Mouse (Mus musculus) heart, embryonic 15.5 days (tissue): Measurements from ENCODE around the gene Dnajc6. TPM values are rescaled to one million over a fixed set of nuclear protein-coding genes. Genes with fewer than 3 reads are reported as not detected.

ENCODE experiments used
- polyA plus RNA-seq: library from polyadenylated mRNA; unstranded; fragments of >200 nt; fragmentation: Nextera tagmentation; extraction: Ambion mirVana; gene quantifications from 2 replicates; pipeline ENCODE4 v1.2.1, GENCODE M21; 2015

Gene Dnajc6
- polyA plus RNA-seq, 1 experiment from 2014 or later, result 0.43 TPM

Other genes starting within 250 kb of the Dnajc6 start
- gene Jak1, start 231.4 kb upstream of the Dnajc6 start, polyA plus RNA-seq, result 53.2 and 61.4 TPM in 2 replicates
- gene Ak4, start 77.4 kb upstream of the Dnajc6 start, polyA plus RNA-seq, result 19.7 and 21.3 TPM in 2 replicates
- gene Leprot, start 151.1 kb downstream of the Dnajc6 start, polyA plus RNA-seq, result 72.6 and 81.7 TPM in 2 replicates
- gene Lepr, start 220.8 kb downstream of the Dnajc6 start, polyA plus RNA-seq, result 1.6 TPM in 2 replicates